Mouse (Mus musculus) G1E (cell line): ENCODE measurements at regions not wholly inside any gene's neighbourhood (a gene's known extent, or its start where the extent isn't known, plus 50 kb on each side); places are given as distances from the start of the nearest gene placed in this dataset.
"Not testable (repeated sequence)": the region's sequence is repeated elsewhere in the genome, so short reads cannot be mapped to it uniquely, and the experiment has no call there.

Source experiments
- CTCF ChIP-seq: IDR thresholded peaks from 2 replicates; pipeline ENCODE4 v1.5.1; 2012; ENCODE audit warnings: low read depth, low read length, inconsistent platforms, mixed read lengths
- POLR2AphosphoS5 ChIP-seq: IDR thresholded peaks from 2 replicates; pipeline ENCODE4 v1.6.1; 2012; ENCODE audit warnings: low read depth, low read length, inconsistent platforms; ENCODE audit not compliant: insufficient replicate concordance
- TAL1 ChIP-seq: conservative IDR thresholded peaks from 2 replicates; pipeline ENCODE4 v1.6.1; 2012; ENCODE audit warnings: low read depth, low read length, inconsistent platforms, mixed read lengths

GRCm38 (mm10) chr15:38434239-38434638 lies 1008.9 kb downstream of the 4930447A16Rik start:
- TF ChIP-seq CTCF, POLR2AphosphoS5, TAL1: not testable (repeated sequence)
